ENCODE assay signal across 23 mouse cellular contexts in the genomic region with DNA sequence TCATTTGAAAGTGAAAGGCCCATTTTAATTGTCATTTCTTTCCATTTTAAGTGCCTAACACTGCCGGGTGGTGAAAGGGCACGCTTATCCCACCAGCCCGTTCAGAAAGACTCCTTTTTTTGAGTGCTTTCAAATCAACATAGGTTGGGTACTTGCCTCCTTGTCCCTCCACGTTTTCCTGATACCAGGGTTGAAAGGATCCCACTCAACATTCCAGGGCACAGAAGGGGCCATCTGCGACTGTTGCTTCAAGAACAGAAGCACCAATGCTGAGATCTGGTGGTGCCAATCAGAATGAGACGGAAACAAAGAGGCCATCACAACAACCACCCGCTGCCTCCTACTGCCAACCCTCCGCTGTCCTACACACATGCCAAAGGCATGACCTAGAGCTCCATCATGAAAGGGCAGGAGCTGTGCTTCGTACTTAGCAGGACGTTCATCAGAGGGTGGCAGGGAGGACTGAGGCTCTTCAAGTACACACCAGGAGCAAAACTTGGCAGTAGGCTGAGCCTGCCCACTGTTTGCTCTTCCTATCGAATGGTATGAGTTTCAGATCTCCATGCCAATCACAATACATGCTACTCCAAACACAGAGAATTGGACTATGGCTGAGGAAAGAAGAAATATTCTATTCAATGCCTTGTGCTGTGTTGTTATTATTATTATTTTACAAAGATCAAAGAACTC.
DNase-seq lines count a peak whose midpoint lies in the region; ATAC-seq and TF ChIP-seq lines count a peak whose summit lies in the region.
"Had no signal": no experiment of that assay in that cellular context is flagged by ENCODE, and none has a peak within 500 bp of the region (broad histone marks: within the 10 kb centered on the region; RNA-seq: fewer than 3 reads in every experiment).

No protein-coding gene starts in this region.

- TF ChIP-seq CTCF in stomach, postnatal 0 days (IDR thresholded peaks at IDR 0.05; ENCODE audit: low read depth), result no peak

- no peak overlapping the region for H3K9ac ChIP-seq in stomach, postnatal 0 days (ENCODE audit: low read length)
- H3K9ac ChIP-seq: hindbrain, embryonic 12.5 days; limb, embryonic 13.5 days; liver, embryonic 14.5 days; stomach, embryonic 15.5 days had no signal

- no peak overlapping the region for H3K4me3 ChIP-seq in stomach, postnatal 0 days (ENCODE audit: low read depth, low read length)
- H3K4me3 ChIP-seq: forebrain, embryonic 10.5 days; hindbrain, embryonic 12.5 days; limb, embryonic 13.5 days; stomach, embryonic 15.5 days had no signal

- peak; percentile 30 for DNase-seq in CD4-positive, CD25-positive, alpha-beta regulatory T cell, adult 2 months (ENCODE audit: low read depth, low spot score)
- DNase-seq in lung, adult 18-20 months, result peak; percentile 33 to 60
- no peak for DNase-seq in lung, postnatal 10 days
- peak; percentile 16 for DNase-seq in lung, postnatal 14 days
- DNase-seq in stomach, postnatal 0 days (ENCODE audit: low spot score), result peak; percentile 33
- DNase-seq in adrenal gland, adult 8-10 months, result no peak
- DNase-seq in right cerebral cortex, postnatal 25 days, result no peak
- DNase-seq: adrenal gland, adult 2 months; cerebellum, adult 18-20 months; cerebellum, postnatal 14 days; gastrocnemius, postnatal 10 days; kidney, postnatal 4 days; right cerebral cortex, postnatal 14 days had no signal

- no peaks in the 10 kb centered on the region for H3K9me3 ChIP-seq in stomach, postnatal 0 days (ENCODE audit: control insufficient read depth, low read length)
- H3K9me3 ChIP-seq: forebrain, embryonic 10.5 days; hindbrain, embryonic 12.5 days; limb, embryonic 13.5 days; stomach, embryonic 15.5 days had no signal

- no peaks in the 10 kb centered on the region for H3K36me3 ChIP-seq in stomach, postnatal 0 days (ENCODE audit: control insufficient read depth, insufficient read depth, low read length)
- H3K36me3 ChIP-seq: forebrain, embryonic 10.5 days; G1E; hindbrain, embryonic 12.5 days; limb, embryonic 13.5 days; stomach, embryonic 15.5 days had no signal

- H3K4me1 ChIP-seq in stomach, postnatal 0 days (replicated peaks; ENCODE audit: control insufficient read depth, insufficient read depth), result no peaks in the 10 kb centered on the region
- H3K4me1 ChIP-seq: forebrain, embryonic 10.5 days; hindbrain, embryonic 12.5 days; limb, embryonic 13.5 days; stomach, embryonic 15.5 days had no signal

- H3K27me3 ChIP-seq in stomach, postnatal 0 days (ENCODE audit: control insufficient read depth, insufficient read depth, low read length), result no peaks in the 10 kb centered on the region
- H3K27me3 ChIP-seq: hindbrain, embryonic 12.5 days; limb, embryonic 13.5 days; Patski; stomach, embryonic 15.5 days had no signal

- H3K27ac ChIP-seq in stomach, postnatal 0 days (replicated peaks), result no peak overlapping the region
- H3K27ac ChIP-seq: forebrain, embryonic 10.5 days; hindbrain, embryonic 12.5 days; limb, embryonic 13.5 days; liver, embryonic 14.5 days; stomach, embryonic 15.5 days had no signal

- 84% methylated on average over 11 of the region's 11 CpGs for WGBS in stomach, postnatal 0 days

- no peak overlapping the region for H3K4me2 ChIP-seq in stomach, postnatal 0 days (replicated peaks; ENCODE audit: low read depth)
- H3K4me2 ChIP-seq: hindbrain, embryonic 12.5 days; limb, embryonic 13.5 days; midbrain, embryonic 11.5 days; stomach, embryonic 15.5 days had no signal

- ATAC-seq in CD4-positive, CD25-positive, alpha-beta regulatory T cell, adult 4 months, result no peak
- peak; percentile 44; the same call in 1 of the 2 replicates for ATAC-seq in stomach, postnatal 0 days (ENCODE audit: low FRiP score, low TSS enrichment)
- ATAC-seq: forebrain, embryonic 16.5 days; Patski had no signal

- no peak for TF ChIP-seq EP300 in stomach, postnatal 0 days (optimal IDR thresholded peaks at IDR 0.05)

Comparison
In these comparisons a context has a peak if more than half of its experiments do, and no peak if none do; other contexts are left out.
1. DNase-seq: peak in CD4-positive, CD25-positive, alpha-beta regulatory T cell, adult 2 months (single experiment), lung, adult 18-20 months (2 of 2), lung, postnatal 14 days (single experiment) and stomach, postnatal 0 days (single experiment); none in lung, postnatal 10 days (single experiment), adrenal gland, adult 8-10 months (single experiment) and right cerebral cortex, postnatal 25 days (single experiment).